ENCODE assay signal across 12 mouse cellular contexts in genomic region chr9:61756801-61757342, GRCm38 (mm10).
A peak's percentile ranks its signal among the peaks of the same experiment; 100 is the strongest.
DNase-seq lines count a peak whose midpoint lies in the region; ATAC-seq and TF ChIP-seq lines count a peak whose summit lies in the region.
"Had no signal": no experiment of that assay in that cellular context is flagged by ENCODE, and none has a peak within 500 bp of the region (broad histone marks: within the 10 kb centered on the region; RNA-seq: fewer than 3 reads in every experiment).

No protein-coding gene starts in this region.

- WGBS in embryonic facial prominence, embryonic 11.5 days = 82% methylated on average over 21 of the region's 24 CpGs
- WGBS in embryonic facial prominence, embryonic 10.5 days = 88% methylated on average over 24 of the region's 24 CpGs
- WGBS in midbrain, embryonic 13.5 days = 52% methylated on average over 24 of the region's 24 CpGs
- WGBS in midbrain, embryonic 10.5 days = 89% methylated on average over 24 of the region's 24 CpGs
- 30% methylated on average over 24 of the region's 24 CpGs for WGBS in midbrain, embryonic 14.5 days
- 56% methylated on average over 24 of the region's 24 CpGs for WGBS in lung, adult 2 months

- no peak for TF ChIP-seq POLR2A in lung, adult 2 months (IDR thresholded peaks at IDR 0.05; ENCODE audit: borderline replicate concordance, extremely low read depth, low read depth, low read length)

- peaks cover 4% of the 10 kb centered on the region; the same call in 1 of the 2 replicates for H3K4me1 ChIP-seq in embryonic facial prominence, embryonic 11.5 days (ENCODE audit: control insufficient read depth, insufficient read depth, low read length)
- peaks cover 33% of the 10 kb centered on the region for H3K4me1 ChIP-seq in embryonic facial prominence, embryonic 10.5 days
- peaks cover 40% of the 10 kb centered on the region for H3K4me1 ChIP-seq in midbrain, embryonic 13.5 days (replicated peaks)
- H3K4me1 ChIP-seq in midbrain, embryonic 10.5 days = peaks cover 30% of the 10 kb centered on the region
- peaks cover 32% of the 10 kb centered on the region for H3K4me1 ChIP-seq in midbrain, embryonic 14.5 days (ENCODE audit: control insufficient read depth, insufficient read depth, low read length)
- no peaks in the 10 kb centered on the region for H3K4me1 ChIP-seq in lung, adult 2 months (ENCODE audit: control insufficient read depth, insufficient read depth, low read length)

- no peaks in the 10 kb centered on the region for H3K27me3 ChIP-seq in embryonic facial prominence, embryonic 11.5 days (ENCODE audit: control insufficient read depth, insufficient read depth, low read length)
- H3K27me3 ChIP-seq in embryonic facial prominence, embryonic 10.5 days (replicated peaks; ENCODE audit: low read depth, poor library complexity, severe bottlenecking) = peaks cover 9% of the 10 kb centered on the region; the same call in 1 of the 2 replicates
- no peaks in the 10 kb centered on the region for H3K27me3 ChIP-seq in midbrain, embryonic 13.5 days
- H3K27me3 ChIP-seq in midbrain, embryonic 10.5 days (ENCODE audit: low read depth, poor library complexity, severe bottlenecking) = no peaks in the 10 kb centered on the region
- no peaks in the 10 kb centered on the region for H3K27me3 ChIP-seq in midbrain, embryonic 14.5 days (ENCODE audit: control insufficient read depth, insufficient read depth, low read length)

- H3K4me2 ChIP-seq in embryonic facial prominence, embryonic 11.5 days (ENCODE audit: low read depth, low read length) = no peak overlapping the region
- peak overlapping the region; percentile 33 for H3K4me2 ChIP-seq in midbrain, embryonic 13.5 days (replicated peaks)
- peak overlapping the region; percentile 23 for H3K4me2 ChIP-seq in midbrain, embryonic 14.5 days (ENCODE audit: low read length)
- H3K4me2 ChIP-seq: limb, embryonic 13.5 days; stomach, embryonic 15.5 days had no signal

- no peak for TF ChIP-seq CTCF in lung, adult 2 months (IDR thresholded peaks at IDR 0.05; ENCODE audit: insufficient read depth, low read length)

- H3K9ac ChIP-seq in embryonic facial prominence, embryonic 11.5 days (replicated peaks; ENCODE audit: low read length) = no peak overlapping the region
- H3K9ac ChIP-seq in midbrain, embryonic 13.5 days (replicated peaks) = 0 out of 2 replicates have a peak overlapping the region, but pooled peaks have one; percentile 10
- H3K9ac ChIP-seq in midbrain, embryonic 14.5 days (replicated peaks; ENCODE audit: low read length) = no peak overlapping the region
- H3K9ac ChIP-seq: limb, embryonic 13.5 days; stomach, embryonic 15.5 days had no signal

- H3K27ac ChIP-seq in embryonic facial prominence, embryonic 11.5 days (replicated peaks; ENCODE audit: low read depth, low read length) = no peak overlapping the region
- H3K27ac ChIP-seq in embryonic facial prominence, embryonic 10.5 days (replicated peaks) = no peak overlapping the region
- H3K27ac ChIP-seq in midbrain, embryonic 13.5 days = peak overlapping the region; percentile 74
- H3K27ac ChIP-seq in midbrain, embryonic 10.5 days (replicated peaks) = no peak overlapping the region
- peak overlapping the region; percentile 74 for H3K27ac ChIP-seq in midbrain, embryonic 14.5 days (replicated peaks; ENCODE audit: low read depth, low read length)
- H3K27ac ChIP-seq: limb, embryonic 13.5 days; stomach, embryonic 15.5 days had no signal

- no peaks in the 10 kb centered on the region for H3K36me3 ChIP-seq in embryonic facial prominence, embryonic 11.5 days (replicated peaks; ENCODE audit: control insufficient read depth, insufficient read depth, low read depth, low read length)
- H3K36me3 ChIP-seq in embryonic facial prominence, embryonic 10.5 days (replicated peaks) = no peaks in the 10 kb centered on the region
- no peaks in the 10 kb centered on the region for H3K36me3 ChIP-seq in midbrain, embryonic 13.5 days
- no peaks in the 10 kb centered on the region for H3K36me3 ChIP-seq in midbrain, embryonic 10.5 days
- no peaks in the 10 kb centered on the region for H3K36me3 ChIP-seq in midbrain, embryonic 14.5 days (ENCODE audit: control insufficient read depth, insufficient read depth, low read length)
- H3K36me3 ChIP-seq: limb, embryonic 13.5 days; stomach, embryonic 15.5 days had no signal

- no peak overlapping the region for H3K4me3 ChIP-seq in embryonic facial prominence, embryonic 11.5 days (ENCODE audit: low read depth, low read length)
- no peak overlapping the region for H3K4me3 ChIP-seq in embryonic facial prominence, embryonic 10.5 days
- H3K4me3 ChIP-seq in midbrain, embryonic 13.5 days (replicated peaks) = no peak overlapping the region
- H3K4me3 ChIP-seq in midbrain, embryonic 10.5 days = no peak overlapping the region
- H3K4me3 ChIP-seq in midbrain, embryonic 14.5 days (replicated peaks; ENCODE audit: low read depth, low read length) = no peak overlapping the region
- no peak overlapping the region for H3K4me3 ChIP-seq in lung, adult 2 months (replicated peaks; ENCODE audit: extremely low read depth, low read depth, low read length)
- H3K4me3 ChIP-seq: erythroblast, embryonic 14.5 days; limb, embryonic 13.5 days; stomach, embryonic 15.5 days had no signal

- no peak for DNase-seq in embryonic facial prominence, embryonic 11.5 days (ENCODE audit: low spot score)
- no peak for DNase-seq in embryonic facial prominence, embryonic 10.5 days (ENCODE audit: low spot score)
- no peak for DNase-seq in midbrain, embryonic 10.5 days (ENCODE audit: low spot score)
- peak; percentile 81 for DNase-seq in midbrain, embryonic 14.5 days
- DNase-seq in gastrocnemius, postnatal 10 days = no peak
- no peak for DNase-seq in lung, adult 2 months
- DNase-seq: adrenal gland, postnatal 25 days had no signal

- H3K9me3 ChIP-seq in embryonic facial prominence, embryonic 11.5 days (replicated peaks; ENCODE audit: control insufficient read depth, low read length) = no peaks in the 10 kb centered on the region
- H3K9me3 ChIP-seq in embryonic facial prominence, embryonic 10.5 days = no peaks in the 10 kb centered on the region
- no peaks in the 10 kb centered on the region for H3K9me3 ChIP-seq in midbrain, embryonic 13.5 days
- H3K9me3 ChIP-seq in midbrain, embryonic 10.5 days (replicated peaks) = no peaks in the 10 kb centered on the region
- no peaks in the 10 kb centered on the region for H3K9me3 ChIP-seq in midbrain, embryonic 14.5 days (ENCODE audit: control insufficient read depth, low read length)
- H3K9me3 ChIP-seq: limb, embryonic 13.5 days; stomach, embryonic 15.5 days had no signal

- 0 out of 2 replicates have a peak, but pooled peaks have one; percentile 23 for ATAC-seq in embryonic facial prominence, embryonic 11.5 days (replicated peaks; ENCODE audit: insufficient number of reproducible peaks, low FRiP score, low TSS enrichment, low read depth)
- ATAC-seq in midbrain, embryonic 13.5 days = peak; percentile 79
- ATAC-seq in midbrain, embryonic 14.5 days (ENCODE audit: low FRiP score, low TSS enrichment) = peak; percentile 82
- ATAC-seq in CD4-positive, CD25-positive, alpha-beta regulatory T cell, adult 4 months = no peak

Comparison
In these comparisons a context has a peak if more than half of its experiments do, and no peak if none do; other contexts are left out.
1. H3K27ac ChIP-seq: peak in midbrain, embryonic 13.5 days (single experiment) and midbrain, embryonic 14.5 days (single experiment); none in embryonic facial prominence, embryonic 11.5 days (single experiment), embryonic facial prominence, embryonic 10.5 days (single experiment) and midbrain, embryonic 10.5 days (single experiment).